Mouse (Mus musculus) C2C12 (cell line): ENCODE measurements around the gene Ugt1a6b.

Source experiments
- CEBPB ChIP-seq: IDR thresholded peaks from one replicate; pipeline ENCODE4 v1.6.1; 2011; ENCODE audit warnings: low read depth, mild to moderate bottlenecking, control low read depth, moderate library complexity
- CTCF ChIP-seq: IDR thresholded peaks from one replicate; pipeline ENCODE4 v1.5.1; 2011; ENCODE audit not compliant: control insufficient read depth, insufficient read depth, insufficient read length
- FOSL1 ChIP-seq: IDR thresholded peaks from one replicate; pipeline ENCODE4 v1.8.0; 2011; ENCODE audit warnings: mild to moderate bottlenecking, low read length; ENCODE audit not compliant: poor library complexity, insufficient read depth, severe bottlenecking
- MAX ChIP-seq: IDR thresholded peaks from one replicate; pipeline ENCODE4 v1.6.1; 2011; ENCODE audit warnings: mild to moderate bottlenecking, control low read depth
- MYOD1 ChIP-seq: IDR thresholded peaks from one replicate; pipeline ENCODE4 v1.6.1; 2011; ENCODE audit warnings: low read depth; ENCODE audit not compliant: control insufficient read depth, insufficient read length
- MYOG ChIP-seq: IDR thresholded peaks from one replicate; pipeline ENCODE4 v1.6.1; 2011; ENCODE audit not compliant: control insufficient read depth, insufficient read length; ENCODE audit errors: extremely low read depth
- USF1 ChIP-seq: IDR thresholded peaks from one replicate; pipeline ENCODE4 v1.6.1; 2011; ENCODE audit warnings: low read depth, mild to moderate bottlenecking, control low read depth, moderate library complexity

DNA sequence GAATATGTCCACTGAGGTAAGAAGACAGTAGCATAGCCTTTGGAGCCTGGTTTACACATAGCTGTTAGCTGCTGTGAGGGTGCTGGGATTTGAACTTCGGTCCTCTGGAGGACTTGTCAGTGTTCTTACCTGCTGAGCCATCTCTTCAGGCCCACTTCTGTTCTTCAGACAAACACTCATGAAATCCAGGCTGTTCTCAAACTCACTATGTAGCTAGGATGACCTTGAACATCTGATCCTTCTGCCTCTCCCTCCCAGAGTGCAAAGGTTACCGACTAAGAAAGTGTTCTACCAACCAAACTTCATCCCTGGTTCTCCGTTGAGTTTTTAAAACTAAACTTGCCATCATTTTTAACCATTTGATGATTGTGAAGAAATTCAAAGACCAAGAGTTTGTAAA, 34.2 kb downstream of the Ugt1a6b start:
- TF ChIP-seq MYOG (no peak), CTCF (no peak), MAX (no peak), MYOD1 (no peak), USF1 (no peak), CEBPB (no peak), FOSL1 (no peak)
